Mouse (Mus musculus): ENCODE results near the gene Btnl1. TPM values are rescaled to one million over a fixed set of nuclear protein-coding genes. Genes with fewer than 3 reads are reported as not detected.

Btnl1 gene
- polyA plus RNA-seq, 1 experiment from 2014 or later, result not detected

DNA sequence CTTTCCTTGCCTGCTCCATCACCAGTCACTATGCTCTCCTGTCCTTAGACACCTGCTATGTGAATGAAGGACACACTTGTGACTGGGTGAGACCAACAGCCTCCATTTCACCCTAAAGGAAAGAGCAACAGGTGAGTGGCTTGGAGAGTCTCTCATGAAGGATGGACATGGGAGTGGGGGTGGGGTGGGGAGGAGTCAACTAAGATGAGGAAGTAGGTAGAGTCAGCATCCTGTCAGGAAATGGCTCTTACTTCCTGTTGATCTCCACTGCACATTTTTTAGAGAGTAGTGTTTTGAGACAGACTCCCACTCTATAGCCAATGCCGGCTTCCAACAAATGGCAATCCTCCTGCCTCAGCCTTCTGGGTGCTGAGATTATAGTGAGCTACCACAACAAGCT is 22.0 kb upstream of the Btnl1 start:
- Histone ChIP-seq H3K9me3 (ENCODE audit: low read length) (no peaks in the 10 kb centered on the region), H3K27ac (ENCODE audit: low read length) (no peak overlapping the region), H3K4me3 (ENCODE audit: low read length) (no peak overlapping the region), H3K27me3 (ENCODE audit: insufficient read depth, low read length) (no peaks in the 10 kb centered on the region), H3K9ac (replicated peaks; ENCODE audit: low read length) (no peak overlapping the region), H3K4me1 (ENCODE audit: insufficient read depth, low read length) (no peaks in the 10 kb centered on the region), H3K36me3 (ENCODE audit: insufficient read depth, low read length) (no peaks in the 10 kb centered on the region), H3K4me2 (replicated peaks; ENCODE audit: low read depth, low read length) (no peak overlapping the region)
- no peak for ATAC-seq (ENCODE audit: low FRiP score, low TSS enrichment)
- 82% methylated on average over 1 of the region's 1 CpGs for WGBS

- H3K27ac ChIP-seq (ENCODE audit: low read length), result no peak overlapping the region
- no peak for ATAC-seq (ENCODE audit: low FRiP score, low TSS enrichment)
- no peak overlapping the region for H3K4me3 ChIP-seq (ENCODE audit: low read length)
- 83% methylated on average over 15 of the region's 15 CpGs for WGBS
- H3K9ac ChIP-seq (replicated peaks; ENCODE audit: low read length), result no peak overlapping the region
- H3K9me3 ChIP-seq (ENCODE audit: low read length), result no peaks in the 10 kb centered on the region
- H3K36me3 ChIP-seq (ENCODE audit: insufficient read depth, low read length), result no peaks in the 10 kb centered on the region
- H3K4me1 ChIP-seq (ENCODE audit: insufficient read depth, low read length), result no peaks in the 10 kb centered on the region
- no peak overlapping the region for H3K4me2 ChIP-seq (replicated peaks; ENCODE audit: low read depth, low read length)
- no peaks in the 10 kb centered on the region for H3K27me3 ChIP-seq (ENCODE audit: insufficient read depth, low read length)
Measured at GRCm38 (mm10) chr17:34362954-34363546, 13.9 kb upstream of the Btnl1 start.

- H3K4me1 ChIP-seq (ENCODE audit: insufficient read depth, low read length), result no peaks in the 10 kb centered on the region
- no peak overlapping the region for H3K27ac ChIP-seq (ENCODE audit: low read length)
- H3K9me3 ChIP-seq (ENCODE audit: low read length), result no peaks in the 10 kb centered on the region
- no peak overlapping the region for H3K9ac ChIP-seq (replicated peaks; ENCODE audit: low read length)
- H3K4me3 ChIP-seq (ENCODE audit: low read length), result no peak overlapping the region
- 83% methylated on average over 3 of the region's 3 CpGs for WGBS
- H3K36me3 ChIP-seq (ENCODE audit: insufficient read depth, low read length), result no peaks in the 10 kb centered on the region
- no peak for ATAC-seq (ENCODE audit: low FRiP score, low TSS enrichment)
- no peaks in the 10 kb centered on the region for H3K27me3 ChIP-seq (ENCODE audit: insufficient read depth, low read length)
- no peak overlapping the region for H3K4me2 ChIP-seq (replicated peaks; ENCODE audit: low read depth, low read length)
Measured at GRCm38 (mm10) chr17:34363676-34364310, 13.1 kb upstream of the Btnl1 start.

GRCm38 (mm10) chr17:34365031-34365430 is 11.9 kb upstream of the Btnl1 start:
- Histone ChIP-seq H3K4me3 (ENCODE audit: low read length) (no peak overlapping the region), H3K9ac (replicated peaks; ENCODE audit: low read length) (no peak overlapping the region), H3K27ac (ENCODE audit: low read length) (no peak overlapping the region), H3K27me3 (ENCODE audit: insufficient read depth, low read length) (no peaks in the 10 kb centered on the region), H3K9me3 (ENCODE audit: low read length) (no peaks in the 10 kb centered on the region), H3K36me3 (ENCODE audit: insufficient read depth, low read length) (no peaks in the 10 kb centered on the region), H3K4me1 (ENCODE audit: insufficient read depth, low read length) (no peaks in the 10 kb centered on the region), H3K4me2 (replicated peaks; ENCODE audit: low read depth, low read length) (no peak overlapping the region)
- ATAC-seq (ENCODE audit: low FRiP score, low TSS enrichment), result no peak
- 65% methylated on average over 10 of the region's 10 CpGs for WGBS

GRCm38 (mm10) chr17:34370563-34370962 is 6.4 kb upstream of the Btnl1 start:
- Histone ChIP-seq H3K4me2 (replicated peaks; ENCODE audit: low read depth, low read length) (no peak overlapping the region), H3K4me3 (ENCODE audit: low read length) (no peak overlapping the region), H3K9me3 (ENCODE audit: low read length) (no peaks in the 10 kb centered on the region), H3K4me1 (ENCODE audit: insufficient read depth, low read length) (no peaks in the 10 kb centered on the region), H3K27ac (ENCODE audit: low read length) (no peak overlapping the region), H3K9ac (replicated peaks; ENCODE audit: low read length) (no peak overlapping the region), H3K27me3 (ENCODE audit: insufficient read depth, low read length) (no peaks in the 10 kb centered on the region), H3K36me3 (ENCODE audit: insufficient read depth, low read length) (no peaks in the 10 kb centered on the region)
- no peak for ATAC-seq (ENCODE audit: low FRiP score, low TSS enrichment)
- 77% methylated on average over 4 of the region's 4 CpGs for WGBS

DNA sequence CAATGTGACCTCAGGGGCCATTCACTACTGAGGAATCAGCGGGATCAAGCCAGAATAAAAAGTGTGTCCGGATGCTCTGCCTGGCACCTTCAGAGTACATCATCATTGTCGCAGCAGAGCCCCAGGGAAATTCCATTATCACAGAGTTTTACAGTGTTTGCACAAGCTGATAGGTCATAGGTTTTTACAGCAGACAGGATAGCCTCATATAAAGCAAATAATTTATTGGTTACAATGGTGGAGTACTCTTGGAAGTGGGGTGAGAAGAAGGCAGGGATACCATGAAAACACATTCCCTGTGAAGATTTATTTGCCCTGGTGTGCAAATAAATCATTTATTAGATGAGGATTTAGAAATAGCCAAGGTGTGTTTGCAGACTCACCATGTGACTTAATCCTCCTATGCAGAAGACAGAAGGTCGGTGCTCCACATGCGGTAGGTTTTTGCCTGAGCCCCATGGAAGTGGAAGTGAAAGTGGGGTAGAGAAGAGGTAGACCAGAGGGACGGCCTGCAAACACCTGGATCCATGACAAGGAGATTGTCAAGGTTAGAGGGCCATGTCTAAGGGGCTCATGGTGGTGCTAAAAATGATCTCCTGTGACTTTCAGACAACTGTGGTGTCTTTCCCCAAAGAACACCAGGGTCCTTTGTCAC is 3.8 kb upstream of the Btnl1 start:
- H3K27ac ChIP-seq (ENCODE audit: low read length), result no peak overlapping the region
- no peak overlapping the region for H3K9ac ChIP-seq (replicated peaks; ENCODE audit: low read length)
- no peak overlapping the region for H3K4me3 ChIP-seq (ENCODE audit: low read length)
- ATAC-seq (ENCODE audit: low FRiP score, low TSS enrichment), result no peak
- H3K4me1 ChIP-seq (ENCODE audit: insufficient read depth, low read length), result no peaks in the 10 kb centered on the region
- H3K4me2 ChIP-seq (replicated peaks; ENCODE audit: low read depth, low read length), result no peak overlapping the region
- WGBS, result 67% methylated on average over 6 of the region's 6 CpGs
- H3K36me3 ChIP-seq (ENCODE audit: insufficient read depth, low read length), result no peaks in the 10 kb centered on the region
- H3K27me3 ChIP-seq (ENCODE audit: insufficient read depth, low read length), result no peaks in the 10 kb centered on the region
- H3K9me3 ChIP-seq (ENCODE audit: low read length), result no peaks in the 10 kb centered on the region

GRCm38 (mm10) chr17:34377450-34378209 is 698 bp downstream of the Btnl1 start:
- H3K9ac ChIP-seq (replicated peaks; ENCODE audit: low read length), result no peak overlapping the region
- H3K27ac ChIP-seq (ENCODE audit: low read length), result no peak overlapping the region
- ATAC-seq (ENCODE audit: low FRiP score, low TSS enrichment), result no peak
- H3K4me3 ChIP-seq (ENCODE audit: low read length), result no peak overlapping the region
- H3K9me3 ChIP-seq (ENCODE audit: low read length), result no peaks in the 10 kb centered on the region
- WGBS, result 56% methylated on average over 6 of the region's 6 CpGs
- H3K4me2 ChIP-seq (replicated peaks; ENCODE audit: low read depth, low read length), result no peak overlapping the region
- no peaks in the 10 kb centered on the region for H3K36me3 ChIP-seq (ENCODE audit: insufficient read depth, low read length)
- no peaks in the 10 kb centered on the region for H3K4me1 ChIP-seq (ENCODE audit: insufficient read depth, low read length)
- H3K27me3 ChIP-seq (ENCODE audit: insufficient read depth, low read length), result no peaks in the 10 kb centered on the region

- no peaks in the 10 kb centered on the region for H3K4me1 ChIP-seq (ENCODE audit: insufficient read depth, low read length)
- no peak overlapping the region for H3K4me3 ChIP-seq (ENCODE audit: low read length)
- no peaks in the 10 kb centered on the region for H3K36me3 ChIP-seq (ENCODE audit: insufficient read depth, low read length)
- no peak overlapping the region for H3K4me2 ChIP-seq (replicated peaks; ENCODE audit: low read depth, low read length)
- H3K27me3 ChIP-seq (ENCODE audit: insufficient read depth, low read length), result no peaks in the 10 kb centered on the region
- ATAC-seq (ENCODE audit: low FRiP score, low TSS enrichment), result no peak
- no peak overlapping the region for H3K27ac ChIP-seq (ENCODE audit: low read length)
- 0 out of 2 replicates have a peak, but pooled peaks cover 3% of the 10 kb centered on the region for H3K9me3 ChIP-seq (ENCODE audit: low read length)
- 70% methylated on average over 2 of the region's 2 CpGs for WGBS
- H3K9ac ChIP-seq (replicated peaks; ENCODE audit: low read length), result no peak overlapping the region
Measured at GRCm38 (mm10) chr17:34378716-34379115, 1.8 kb downstream of the Btnl1 start.

- Histone ChIP-seq H3K9me3 (ENCODE audit: low read length) (0 out of 2 replicates have a peak, but pooled peaks cover 3% of the 10 kb centered on the region), H3K4me3 (ENCODE audit: low read length) (no peak overlapping the region), H3K9ac (replicated peaks; ENCODE audit: low read length) (no peak overlapping the region), H3K27me3 (ENCODE audit: insufficient read depth, low read length) (no peaks in the 10 kb centered on the region), H3K4me1 (ENCODE audit: insufficient read depth, low read length) (no peaks in the 10 kb centered on the region), H3K4me2 (replicated peaks; ENCODE audit: low read depth, low read length) (no peak overlapping the region), H3K36me3 (ENCODE audit: insufficient read depth, low read length) (no peaks in the 10 kb centered on the region), H3K27ac (ENCODE audit: low read length) (no peak overlapping the region)
- no peak for ATAC-seq (ENCODE audit: low FRiP score, low TSS enrichment)
- WGBS, result 86% methylated on average over 7 of the region's 7 CpGs
Measured at GRCm38 (mm10) chr17:34379451-34379850, 2.5 kb downstream of the Btnl1 start.

All from kidney, embryonic 16.5 days (tissue).